Mouse (Mus musculus): ENCODE measurements around the gene Bex3. TPM values are rescaled to one million over a fixed set of nuclear protein-coding genes. Genes with fewer than 3 reads are reported as not detected.
"Not testable (repeated sequence)": the region's sequence is repeated elsewhere in the genome, so short reads cannot be mapped to it uniquely, and the experiment has no call there.

Bex3 gene
- polyA plus RNA-seq, 1 experiment, result 55.0 TPM

DNA sequence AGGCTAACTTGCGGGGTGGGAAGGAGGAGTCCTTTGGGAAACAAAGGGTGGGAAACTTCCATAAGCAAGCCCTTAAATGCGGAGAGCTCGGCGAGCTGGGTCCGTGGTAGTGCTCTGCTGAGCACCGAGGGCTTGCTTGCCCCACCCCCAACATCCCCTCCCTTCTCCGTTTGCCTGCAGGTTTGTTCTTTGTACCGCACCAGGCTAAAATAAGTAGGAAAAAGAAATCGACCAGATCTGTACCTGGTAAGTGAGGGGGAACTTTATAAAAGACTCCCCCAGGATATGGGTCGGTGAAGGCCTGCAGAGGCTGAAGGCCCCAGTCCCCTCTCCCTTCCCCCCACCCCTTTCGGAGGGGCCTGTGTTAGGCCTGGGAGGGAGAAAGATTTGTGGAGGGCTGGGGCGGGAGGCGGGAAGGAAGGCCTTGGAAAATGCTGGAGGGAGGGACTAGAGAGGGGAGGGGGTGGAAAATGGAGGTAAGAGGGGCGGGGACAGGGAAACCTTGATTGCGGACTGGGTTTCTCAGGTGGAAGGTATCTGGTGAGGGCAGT, 24.5 kb upstream of the Bex3 start:
- 11% methylated on average over 14 of the region's 15 CpGs for WGBS
- Histone ChIP-seq H3K4me1 (replicated peaks; ENCODE audit: control insufficient read depth, insufficient read depth, low read length) (no peaks in the 10 kb centered on the region), H3K36me3 (ENCODE audit: control insufficient read depth, insufficient read depth, low read length) (no peaks in the 10 kb centered on the region), H3K27ac (ENCODE audit: control insufficient read depth, insufficient read depth, low read length) (no peak overlapping the region), H3K27me3 (ENCODE audit: control insufficient read depth, insufficient read depth, low read length) (no peaks in the 10 kb centered on the region), H3K4me3 (ENCODE audit: control insufficient read depth, insufficient read depth, low read length) (peak overlapping the region; percentile 54)
- TF ChIP-seq POLR2A (IDR thresholded peaks at IDR 0.05; ENCODE audit: control insufficient read depth, extremely low read depth, insufficient read depth, low read length, poor library complexity) (no peak), CTCF (IDR thresholded peaks at IDR 0.05; ENCODE audit: borderline replicate concordance, control insufficient read depth, extremely low read depth, insufficient read depth, low read length, poor library complexity) (no peak)
- peak; percentile 11 for DNase-seq

DNA sequence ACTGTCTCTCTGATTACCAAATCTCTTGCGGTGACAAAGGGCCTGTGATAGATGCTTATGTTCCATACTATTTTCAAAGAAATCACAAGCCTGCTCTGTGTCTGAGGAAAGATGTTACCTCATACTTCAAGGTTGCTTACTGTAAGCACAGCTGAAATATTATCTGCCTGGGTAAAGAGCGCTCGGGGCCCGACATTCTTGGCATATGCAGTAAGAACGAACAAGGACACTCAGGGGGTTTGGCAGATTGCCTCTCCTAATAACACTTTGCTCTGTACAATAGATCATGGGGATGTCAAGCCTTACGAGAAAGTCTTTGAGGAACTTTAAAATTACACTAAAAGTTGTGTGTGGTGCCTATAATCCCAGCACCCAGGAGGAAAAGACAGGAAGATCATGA, 21.2 kb upstream of the Bex3 start:
- TF ChIP-seq POLR2A (IDR thresholded peaks at IDR 0.05; ENCODE audit: control insufficient read depth, extremely low read depth, insufficient read depth, low read length, poor library complexity), result no peak
- TF ChIP-seq CTCF (IDR thresholded peaks at IDR 0.05; ENCODE audit: borderline replicate concordance, control insufficient read depth, extremely low read depth, insufficient read depth, low read length, poor library complexity), result no peak
- WGBS, result 91% methylated on average over 6 of the region's 6 CpGs

DNA sequence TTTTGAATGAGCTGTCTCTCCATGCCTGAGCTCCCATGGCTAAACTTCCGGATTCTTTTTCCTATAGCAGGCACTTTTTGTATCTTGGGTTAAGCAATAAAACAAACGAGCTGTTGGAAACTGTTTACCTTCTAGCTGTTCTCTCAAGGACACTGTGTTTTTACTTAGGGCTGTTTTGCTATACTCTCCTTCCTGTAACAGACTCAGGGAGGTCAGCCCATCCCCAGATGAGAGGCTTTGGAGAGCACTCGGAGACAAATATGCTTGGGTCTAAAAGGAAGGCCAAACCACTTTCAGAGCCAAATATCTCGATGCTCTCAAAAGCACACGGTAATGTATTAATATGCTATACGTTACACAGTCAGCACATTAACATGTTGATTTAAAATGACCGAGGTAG, 20.4 kb upstream of the Bex3 start:
- H3K27ac ChIP-seq (ENCODE audit: control insufficient read depth, insufficient read depth, low read length), result no peak overlapping the region
- TF ChIP-seq POLR2A (IDR thresholded peaks at IDR 0.05; ENCODE audit: control insufficient read depth, extremely low read depth, insufficient read depth, low read length, poor library complexity), result no peak

More for the DNA sequence above, 21.2 kb upstream of the Bex3 start:
- H3K4me3 ChIP-seq (ENCODE audit: control insufficient read depth, insufficient read depth, low read length), result no peak overlapping the region
- no peaks in the 10 kb centered on the region for H3K36me3 ChIP-seq (ENCODE audit: control insufficient read depth, insufficient read depth, low read length)
- no peak for DNase-seq
- no peaks in the 10 kb centered on the region for H3K27me3 ChIP-seq (ENCODE audit: control insufficient read depth, insufficient read depth, low read length)
- no peaks in the 10 kb centered on the region for H3K4me1 ChIP-seq (replicated peaks; ENCODE audit: control insufficient read depth, insufficient read depth, low read length)
- no peak overlapping the region for H3K27ac ChIP-seq (ENCODE audit: control insufficient read depth, insufficient read depth, low read length)

DNA sequence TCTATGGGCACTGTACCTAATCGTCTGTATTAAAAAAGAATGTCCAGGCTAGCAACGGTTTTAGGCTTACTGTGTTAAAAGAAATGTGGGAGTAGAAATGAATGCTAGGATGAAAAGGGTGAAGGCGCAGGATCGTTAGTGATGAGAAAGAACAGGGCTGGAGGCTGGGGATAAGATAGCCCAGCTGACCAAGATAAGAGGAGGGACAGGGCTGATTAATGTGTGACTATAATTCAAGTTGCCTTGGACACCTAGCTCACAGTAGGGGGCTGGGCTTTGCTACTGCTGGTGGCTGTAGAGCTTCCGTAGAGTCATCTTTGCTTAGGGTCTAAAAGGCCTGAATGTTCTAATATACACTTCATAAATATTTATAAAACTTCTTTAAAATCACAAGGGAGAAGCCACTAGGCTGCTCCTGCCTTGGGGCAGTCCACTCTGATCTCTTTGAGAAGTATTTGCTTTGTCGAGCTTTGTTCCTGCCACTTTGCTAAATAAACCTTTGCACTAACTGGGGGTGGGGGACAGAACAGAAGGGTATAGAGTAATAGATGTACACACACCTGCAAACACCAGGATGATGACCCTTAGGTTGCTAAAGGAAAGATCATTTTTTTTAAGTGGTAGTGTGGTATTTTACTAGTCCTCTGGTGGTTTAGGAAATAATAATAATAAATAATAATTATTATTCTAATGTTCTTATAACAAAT, 17.9 kb upstream of the Bex3 start:
- Histone ChIP-seq H3K27me3 (ENCODE audit: control insufficient read depth, insufficient read depth, low read length) (no peaks in the 10 kb centered on the region), H3K36me3 (ENCODE audit: control insufficient read depth, insufficient read depth, low read length) (no peaks in the 10 kb centered on the region), H3K27ac (ENCODE audit: control insufficient read depth, insufficient read depth, low read length) (no peak overlapping the region), H3K4me3 (ENCODE audit: control insufficient read depth, insufficient read depth, low read length) (no peak overlapping the region), H3K4me1 (replicated peaks; ENCODE audit: control insufficient read depth, insufficient read depth, low read length) (no peaks in the 10 kb centered on the region)
- DNase-seq, result no peak
- 88% methylated on average over 6 of the region's 6 CpGs for WGBS
- no peak for TF ChIP-seq POLR2A (IDR thresholded peaks at IDR 0.05; ENCODE audit: control insufficient read depth, extremely low read depth, insufficient read depth, low read length, poor library complexity)
- TF ChIP-seq CTCF (IDR thresholded peaks at IDR 0.05; ENCODE audit: borderline replicate concordance, control insufficient read depth, extremely low read depth, insufficient read depth, low read length, poor library complexity), result no peak

More for the DNA sequence above, 20.4 kb upstream of the Bex3 start:
- Histone ChIP-seq H3K36me3 (ENCODE audit: control insufficient read depth, insufficient read depth, low read length) (no peaks in the 10 kb centered on the region), H3K4me3 (ENCODE audit: control insufficient read depth, insufficient read depth, low read length) (no peak overlapping the region), H3K4me1 (replicated peaks; ENCODE audit: control insufficient read depth, insufficient read depth, low read length) (no peaks in the 10 kb centered on the region), H3K27me3 (ENCODE audit: control insufficient read depth, insufficient read depth, low read length) (no peaks in the 10 kb centered on the region)
- 89% methylated on average over 7 of the region's 7 CpGs for WGBS
- DNase-seq, result no peak

DNA sequence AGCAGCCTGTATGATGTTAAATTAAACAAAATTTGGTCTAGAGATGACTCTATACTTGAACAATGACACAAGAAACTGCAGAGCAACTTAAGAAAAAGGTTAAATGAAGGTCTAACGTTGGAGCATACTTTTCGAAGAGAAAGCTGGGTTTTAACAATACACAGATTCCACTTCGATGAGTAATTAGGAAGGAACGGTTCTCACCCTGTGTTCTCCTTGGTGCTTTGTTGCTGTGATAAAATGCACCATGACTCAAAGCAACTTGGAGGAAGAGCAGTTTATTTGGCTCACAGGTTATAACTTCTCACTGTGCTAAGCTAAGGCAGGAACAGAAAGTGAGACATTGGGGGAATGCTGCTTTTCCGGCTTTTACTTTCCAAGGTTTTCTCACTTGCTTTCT, 2.3 kb upstream of the Bex3 start:
- DNase-seq, result no peak
- TF ChIP-seq POLR2A (IDR thresholded peaks at IDR 0.05; ENCODE audit: control insufficient read depth, extremely low read depth, insufficient read depth, low read length, poor library complexity), result no peak
- TF ChIP-seq CTCF (IDR thresholded peaks at IDR 0.05; ENCODE audit: borderline replicate concordance, control insufficient read depth, extremely low read depth, insufficient read depth, low read length, poor library complexity), result no peak
- H3K27me3 ChIP-seq (ENCODE audit: control insufficient read depth, insufficient read depth, low read length), result no peaks in the 10 kb centered on the region
- no peak overlapping the region for H3K27ac ChIP-seq (ENCODE audit: control insufficient read depth, insufficient read depth, low read length)
- H3K4me3 ChIP-seq (ENCODE audit: control insufficient read depth, insufficient read depth, low read length), result no peak overlapping the region
- H3K4me1 ChIP-seq (replicated peaks; ENCODE audit: control insufficient read depth, insufficient read depth, low read length), result 0 out of 2 replicates have a peak, but pooled peaks cover 2% of the 10 kb centered on the region
- H3K36me3 ChIP-seq (ENCODE audit: control insufficient read depth, insufficient read depth, low read length), result no peaks in the 10 kb centered on the region
- 84% methylated on average over 5 of the region's 5 CpGs for WGBS

DNA sequence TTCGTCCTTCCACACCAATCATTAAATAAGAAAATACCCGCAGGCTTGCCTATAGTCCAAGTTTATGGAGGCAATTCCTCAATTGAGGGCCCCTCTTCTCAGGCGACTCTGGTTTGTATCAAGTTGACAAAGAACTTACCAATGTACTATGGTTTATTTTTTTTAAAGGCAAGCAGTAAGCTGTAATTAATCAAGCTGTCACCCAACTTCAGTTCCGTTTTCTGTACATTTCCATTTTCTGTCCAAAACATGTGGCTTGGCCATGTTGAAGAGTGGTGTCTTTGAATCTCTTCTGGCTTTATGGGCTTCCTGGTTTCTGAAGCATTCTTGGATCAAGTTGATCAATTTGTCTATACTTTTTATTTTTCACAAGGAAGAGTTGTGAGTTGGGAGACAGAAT, 1.9 kb upstream of the Bex3 start:
- H3K4me1 ChIP-seq (replicated peaks; ENCODE audit: control insufficient read depth, insufficient read depth, low read length), result 0 out of 2 replicates have a peak, but pooled peaks cover 2% of the 10 kb centered on the region
- H3K36me3 ChIP-seq (ENCODE audit: control insufficient read depth, insufficient read depth, low read length), result no peaks in the 10 kb centered on the region
- no peak for DNase-seq
- TF ChIP-seq CTCF (IDR thresholded peaks at IDR 0.05; ENCODE audit: borderline replicate concordance, control insufficient read depth, extremely low read depth, insufficient read depth, low read length, poor library complexity), result no peak
- no peak for TF ChIP-seq POLR2A (IDR thresholded peaks at IDR 0.05; ENCODE audit: control insufficient read depth, extremely low read depth, insufficient read depth, low read length, poor library complexity)
- H3K27me3 ChIP-seq (ENCODE audit: control insufficient read depth, insufficient read depth, low read length), result no peaks in the 10 kb centered on the region
- WGBS, result 74% methylated on average over 4 of the region's 4 CpGs
- no peak overlapping the region for H3K27ac ChIP-seq (ENCODE audit: control insufficient read depth, insufficient read depth, low read length)
- no peak overlapping the region for H3K4me3 ChIP-seq (ENCODE audit: control insufficient read depth, insufficient read depth, low read length)

DNA sequence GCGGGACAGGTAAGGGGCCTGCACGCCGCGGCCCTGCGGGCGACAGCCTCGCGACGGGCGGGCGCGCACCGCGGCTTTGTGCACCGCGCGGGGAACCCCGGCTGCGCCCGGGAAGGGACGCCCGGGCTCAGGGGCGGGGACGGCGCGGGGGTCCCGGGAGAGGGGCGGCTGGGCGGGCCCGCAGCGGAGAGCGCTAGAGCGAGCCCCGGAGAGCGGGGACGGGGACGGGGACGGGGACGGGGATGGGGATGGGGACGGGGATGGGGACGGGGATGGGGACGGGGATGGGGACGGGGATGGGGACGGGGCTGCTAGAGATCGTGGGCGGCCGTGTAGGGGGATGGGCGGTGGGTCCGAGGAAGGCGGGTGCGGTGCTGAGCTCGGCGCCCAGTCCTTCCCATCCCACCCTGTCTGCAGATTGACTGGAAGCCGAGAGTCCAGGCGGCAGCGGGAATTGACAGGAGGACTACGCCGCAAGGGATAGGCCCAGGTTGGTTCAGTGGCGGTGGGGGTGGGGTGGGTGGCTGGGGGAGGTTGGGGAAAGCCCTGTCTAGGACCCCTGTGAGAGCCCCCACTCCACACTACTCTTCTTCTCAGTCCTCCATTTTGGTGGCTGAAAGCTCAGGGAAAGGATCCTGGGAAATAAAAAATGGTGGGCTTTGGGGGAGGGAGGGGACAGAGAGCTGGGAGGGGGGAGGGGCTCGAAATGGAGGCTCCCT, 499 bp downstream of the Bex3 start:
- H3K27me3 ChIP-seq (ENCODE audit: control insufficient read depth, insufficient read depth, low read length); H3K27ac ChIP-seq (ENCODE audit: control insufficient read depth, insufficient read depth, low read length); H3K36me3 ChIP-seq (ENCODE audit: control insufficient read depth, insufficient read depth, low read length); H3K4me1 ChIP-seq (replicated peaks; ENCODE audit: control insufficient read depth, insufficient read depth, low read length): not testable (repeated sequence)
- DNase-seq, result peak; percentile 1
- peak overlapping the region; percentile 42 for H3K4me3 ChIP-seq (ENCODE audit: control insufficient read depth, insufficient read depth, low read length)
- 3% methylated on average over 7 of the region's 60 CpGs for WGBS

All from thymus, adult 2 months (tissue).